Mouse (Mus musculus) hindbrain, embryonic 12.5 days (tissue): ENCODE results near the gene Cerkl. TPM values are rescaled to one million over a fixed set of nuclear protein-coding genes. Genes with fewer than 3 reads are reported as not detected.

Source experiments
- ATAC-seq: fragments of 200-750 bp; cut with Nextera tagmentation; 2 replicates; pipeline ENCODE4 v1.8.0; 2017; ENCODE audit warnings: moderate TSS enrichment; ENCODE audit not compliant: low FRiP score
- H3K27ac ChIP-seq: fragments of 300-500 bp; sonication (generic); 2 replicates; pipeline ENCODE4 v1.5.1; 2016; ENCODE audit warnings: mild to moderate bottlenecking
- H3K27me3 ChIP-seq: fragments of 300-500 bp; sonication (generic); 2 replicates; pipeline ENCODE4 v1.6.1; 2016; ENCODE audit warnings: mild to moderate bottlenecking
- H3K36me3 ChIP-seq: fragments of 300-500 bp; sonication (generic); 2 replicates; pipeline ENCODE4 v1.6.1; 2016; ENCODE audit warnings: mild to moderate bottlenecking
- H3K4me1 ChIP-seq: fragments of 300-500 bp; sonication (generic); 2 replicates; pipeline ENCODE4 v1.6.1; 2016
- H3K4me2 ChIP-seq: fragments of 300-500 bp; sonication (generic); replicated peaks from 2 replicates; pipeline ENCODE4 v1.6.1; 2016; ENCODE audit warnings: mild to moderate bottlenecking
- H3K4me3 ChIP-seq: fragments of 300-500 bp; sonication (generic); 2 replicates; pipeline ENCODE4 v1.5.1; 2016; ENCODE audit warnings: mild to moderate bottlenecking
- H3K9ac ChIP-seq: fragments of 300-500 bp; sonication (generic); 2 replicates; pipeline ENCODE4 v1.6.1; 2016; ENCODE audit warnings: mild to moderate bottlenecking, moderate library complexity
- H3K9me3 ChIP-seq: fragments of 300-500 bp; sonication (generic); replicated peaks from 2 replicates; pipeline ENCODE4 v1.6.1; 2016; ENCODE audit warnings: mild to moderate bottlenecking
- WGBS: fragments of 180-500 bp; shearing (Covaris S2); methylation state at CpG from one replicate; pipeline ENCODE4 v1.1.7; 2016; 5-methylcytosine and 5-hydroxymethylcytosine counted together
- polyA plus RNA-seq: library from polyadenylated mRNA; unstranded; fragments of >200 nt; fragmentation: Nextera tagmentation; extraction: Ambion mirVana; gene quantifications from 2 replicates; pipeline ENCODE4 v1.2.1, GENCODE M21; 2016

Cerkl gene
- polyA plus RNA-seq, 1 experiment from 2014 or later, result 3.6 TPM

GRCm38 (mm10) chr2:79398343-79398742 is 58.2 kb downstream of the Cerkl start:
- no peaks in the 10 kb centered on the region for H3K9me3 ChIP-seq
- H3K36me3 ChIP-seq, result no peaks in the 10 kb centered on the region
- WGBS, result 75% methylated on average over 2 of the region's 2 CpGs
- H3K4me3 ChIP-seq, result no peak overlapping the region
- H3K9ac ChIP-seq, result no peak overlapping the region
- no peaks in the 10 kb centered on the region for H3K27me3 ChIP-seq
- H3K4me2 ChIP-seq, result no peak overlapping the region
- H3K4me1 ChIP-seq, result peaks cover 5% of the 10 kb centered on the region; the same call in 1 of the 2 replicates
- no peak overlapping the region for H3K27ac ChIP-seq
- ATAC-seq, result no peak

- Histone ChIP-seq H3K27me3 (no peaks in the 10 kb centered on the region), H3K4me3 (no peak overlapping the region), H3K4me1 (peaks cover 5% of the 10 kb centered on the region; the same call in 1 of the 2 replicates), H3K4me2 (no peak overlapping the region), H3K36me3 (no peaks in the 10 kb centered on the region), H3K9ac (no peak overlapping the region), H3K9me3 (no peaks in the 10 kb centered on the region), H3K27ac (no peak overlapping the region)
- ATAC-seq, result no peak
- 52% methylated on average over 2 of the region's 2 CpGs for WGBS
Measured at GRCm38 (mm10) chr2:79397107-79397506, 59.5 kb downstream of the Cerkl start.

- Histone ChIP-seq H3K27ac (no peak overlapping the region), H3K9me3 (no peaks in the 10 kb centered on the region), H3K27me3 (no peaks in the 10 kb centered on the region), H3K4me2 (peak overlapping the region; percentile 24; the same call in 1 of the 2 replicates), H3K4me1 (peaks cover 12% of the 10 kb centered on the region), H3K36me3 (no peaks in the 10 kb centered on the region), H3K4me3 (no peak overlapping the region), H3K9ac (no peak overlapping the region)
- peak; percentile 74 for ATAC-seq
- WGBS, result 18% methylated on average over 12 of the region's 12 CpGs
Measured at GRCm38 (mm10) chr2:79379087-79380041, 77.2 kb downstream of the Cerkl start.

- H3K4me3 ChIP-seq, result no peak overlapping the region
- no peaks in the 10 kb centered on the region for H3K9me3 ChIP-seq
- no peak overlapping the region for H3K4me2 ChIP-seq
- H3K27ac ChIP-seq, result peak overlapping the region; percentile 44; the same call in 1 of the 2 replicates
- peaks cover 12% of the 10 kb centered on the region for H3K4me1 ChIP-seq
- 57% methylated on average over 8 of the region's 8 CpGs for WGBS
- H3K27me3 ChIP-seq, result no peaks in the 10 kb centered on the region
- peak; percentile 24 for ATAC-seq
- H3K36me3 ChIP-seq, result no peaks in the 10 kb centered on the region
- H3K9ac ChIP-seq, result no peak overlapping the region
Measured at GRCm38 (mm10) chr2:79378346-79379086, 78.1 kb downstream of the Cerkl start.

GRCm38 (mm10) chr2:79372486-79373200 is 83.9 kb downstream of the Cerkl start:
- H3K27me3 ChIP-seq, result no peaks in the 10 kb centered on the region
- H3K4me2 ChIP-seq, result no peak overlapping the region
- no peaks in the 10 kb centered on the region for H3K9me3 ChIP-seq
- H3K9ac ChIP-seq, result no peak overlapping the region
- H3K27ac ChIP-seq, result no peak overlapping the region
- 41% methylated on average over 6 of the region's 6 CpGs for WGBS
- ATAC-seq, result 0 out of 2 replicates have a peak, but pooled peaks have one; percentile 46
- peaks cover 9% of the 10 kb centered on the region for H3K4me1 ChIP-seq
- no peak overlapping the region for H3K4me3 ChIP-seq
- H3K36me3 ChIP-seq, result no peaks in the 10 kb centered on the region

- Histone ChIP-seq H3K4me3 (no peak overlapping the region), H3K4me2 (no peak overlapping the region), H3K36me3 (no peaks in the 10 kb centered on the region), H3K4me1 (peaks cover 9% of the 10 kb centered on the region), H3K9ac (no peak overlapping the region), H3K27me3 (no peaks in the 10 kb centered on the region), H3K9me3 (no peaks in the 10 kb centered on the region), H3K27ac (no peak overlapping the region)
- WGBS, result 67% methylated on average over 2 of the region's 2 CpGs
- no peak for ATAC-seq
Measured at GRCm38 (mm10) chr2:79372154-79372467, 84.5 kb downstream of the Cerkl start.

- no peak overlapping the region for H3K4me3 ChIP-seq
- no peak overlapping the region for H3K4me2 ChIP-seq
- no peak for ATAC-seq
- H3K9ac ChIP-seq, result no peak overlapping the region
- no peaks in the 10 kb centered on the region for H3K36me3 ChIP-seq
- no peaks in the 10 kb centered on the region for H3K27me3 ChIP-seq
- peaks cover 9% of the 10 kb centered on the region for H3K4me1 ChIP-seq
- no peak overlapping the region for H3K27ac ChIP-seq
- H3K9me3 ChIP-seq, result no peaks in the 10 kb centered on the region
- 92% methylated on average over 7 of the region's 7 CpGs for WGBS
Measured at GRCm38 (mm10) chr2:79371326-79372153, 85.0 kb downstream of the Cerkl start.

- Histone ChIP-seq H3K27ac (no peak overlapping the region), H3K9ac (no peak overlapping the region), H3K4me3 (no peak overlapping the region), H3K36me3 (no peaks in the 10 kb centered on the region), H3K9me3 (no peaks in the 10 kb centered on the region), H3K4me1 (peaks cover 9% of the 10 kb centered on the region), H3K27me3 (no peaks in the 10 kb centered on the region), H3K4me2 (no peak overlapping the region)
- no peak for ATAC-seq
- 81% methylated on average over 9 of the region's 9 CpGs for WGBS
Measured at GRCm38 (mm10) chr2:79370711-79371312, 85.8 kb downstream of the Cerkl start.

GRCm38 (mm10) chr2:79369905-79370304 is 86.7 kb downstream of the Cerkl start:
- no peak overlapping the region for H3K4me3 ChIP-seq
- H3K4me1 ChIP-seq, result peaks cover 9% of the 10 kb centered on the region
- H3K9ac ChIP-seq, result no peak overlapping the region
- no peak overlapping the region for H3K4me2 ChIP-seq
- no peaks in the 10 kb centered on the region for H3K36me3 ChIP-seq
- H3K9me3 ChIP-seq, result no peaks in the 10 kb centered on the region
- 69% methylated on average over 4 of the region's 4 CpGs for WGBS
- H3K27me3 ChIP-seq, result no peaks in the 10 kb centered on the region
- no peak overlapping the region for H3K27ac ChIP-seq
- ATAC-seq, result peak; percentile 48; the same call in 1 of the 2 replicates

- H3K4me1 ChIP-seq, result peaks cover 9% of the 10 kb centered on the region
- no peak overlapping the region for H3K4me3 ChIP-seq
- no peak overlapping the region for H3K4me2 ChIP-seq
- WGBS, result 45% methylated on average over 7 of the region's 7 CpGs
- ATAC-seq, result no peak
- H3K9me3 ChIP-seq, result no peaks in the 10 kb centered on the region
- no peaks in the 10 kb centered on the region for H3K27me3 ChIP-seq
- H3K27ac ChIP-seq, result no peak overlapping the region
- H3K9ac ChIP-seq, result no peak overlapping the region
- H3K36me3 ChIP-seq, result no peaks in the 10 kb centered on the region
Measured at GRCm38 (mm10) chr2:79369061-79369524, 87.5 kb downstream of the Cerkl start.

GRCm38 (mm10) chr2:79368661-79369060 is 87.9 kb downstream of the Cerkl start:
- Histone ChIP-seq H3K4me2 (no peak overlapping the region), H3K9ac (no peak overlapping the region), H3K27me3 (no peaks in the 10 kb centered on the region), H3K27ac (no peak overlapping the region), H3K9me3 (no peaks in the 10 kb centered on the region), H3K4me3 (no peak overlapping the region), H3K4me1 (peaks cover 9% of the 10 kb centered on the region), H3K36me3 (no peaks in the 10 kb centered on the region)
- ATAC-seq, result no peak
- WGBS, result 75% methylated on average over 12 of the region's 12 CpGs
